Mouse (Mus musculus) gastrocnemius, adult 18-20 months (tissue): ENCODE data around the gene Cnpy1. TPM values are rescaled to one million over a fixed set of nuclear protein-coding genes. Genes with fewer than 3 reads are reported as not detected.

Experiments
- DNase-seq: peaks from one replicate; pipeline ENCODE4 v3.0.0; 2021; ENCODE audit warnings: low spot score
- long read RNA-seq, 2 experiments: library from polyadenylated mRNA; stranded (forward); transcript quantifications; one replicate each; pipeline ENCODE4 v2.0.0; 2021
- total RNA-seq, 2 experiments: library from RNA; stranded (reverse); gene quantifications; 2 replicates each; pipeline ENCODE4 v1.2.3; 2021

Cnpy1 gene
- total RNA-seq = not detected
- long read RNA-seq, experiment 1 = 0 reads
- long read RNA-seq, experiment 2 = 0 reads

DNA sequence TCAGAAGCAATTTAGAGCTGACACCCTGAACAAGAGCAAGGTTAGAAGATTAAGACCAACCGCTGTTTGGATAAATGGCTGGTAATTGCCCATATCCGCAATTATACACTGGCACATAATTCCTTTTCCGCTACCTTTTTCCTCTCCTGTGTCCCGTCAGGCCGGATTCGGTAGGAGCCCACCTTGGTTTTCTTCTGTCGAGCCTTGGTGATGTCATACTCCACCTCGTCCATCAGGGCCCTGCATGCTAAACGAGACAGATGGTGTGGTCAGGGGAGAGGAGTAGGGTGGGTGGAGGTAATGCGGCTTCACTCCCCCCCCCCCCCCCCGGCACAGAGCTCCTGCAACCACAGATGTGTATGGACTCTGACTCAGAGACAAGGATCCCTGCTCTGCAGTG lies at the start of gene Cnpy1:
Cnpy1 (minus strand) TSS at position 233 of the 400 bp plus-strand sequence.
- no peak for DNase-seq

- DNase-seq = peak; percentile 84
Measured at GRCm38 (mm10) chr5:28293990-28294389, 48.4 kb upstream of the Cnpy1 start.

GRCm38 (mm10) chr5:28292281-28292680 lies 46.7 kb upstream of the Cnpy1 start:
- no peak for DNase-seq

DNA sequence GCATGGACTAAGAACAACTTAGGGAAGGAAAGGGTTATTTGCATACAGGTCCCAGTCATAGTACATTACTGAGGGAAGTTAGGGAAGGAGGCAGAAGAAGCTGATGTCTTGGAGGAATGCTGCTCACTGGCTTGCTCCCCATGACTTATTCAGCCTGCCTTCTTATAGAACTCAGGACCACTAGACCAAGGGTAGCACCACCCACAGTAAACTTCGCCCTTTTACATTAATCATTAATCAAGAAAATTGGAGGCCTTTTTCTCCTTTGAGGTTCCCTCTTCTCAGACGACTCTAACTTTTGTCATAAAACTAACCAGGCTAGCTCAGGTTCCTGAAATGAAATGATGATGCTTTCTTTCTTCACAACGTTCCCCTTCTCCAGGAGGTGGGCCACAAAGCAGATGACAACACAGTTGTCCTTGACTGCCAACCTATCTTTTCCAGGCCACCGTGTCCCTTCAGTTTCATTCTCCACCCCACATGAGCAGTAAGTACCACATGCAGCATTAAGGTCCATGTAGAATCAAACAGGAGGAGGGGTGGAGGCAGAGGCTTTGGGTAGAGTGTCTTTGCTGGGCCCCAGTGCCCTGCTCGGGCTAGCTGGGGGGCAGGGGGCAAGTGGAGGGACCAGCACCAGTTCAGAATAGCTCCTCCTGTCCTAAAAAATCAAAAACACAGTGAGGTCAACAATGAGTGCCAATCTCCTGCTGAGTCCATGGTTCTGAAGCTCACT lies 45.7 kb upstream of the Cnpy1 start:
- no peak for DNase-seq

- no peak for DNase-seq
Measured at GRCm38 (mm10) chr5:28290630-28291029, 45.0 kb upstream of the Cnpy1 start.

- no peak for DNase-seq
Measured at GRCm38 (mm10) chr5:28289111-28289510, 43.5 kb upstream of the Cnpy1 start.

DNA sequence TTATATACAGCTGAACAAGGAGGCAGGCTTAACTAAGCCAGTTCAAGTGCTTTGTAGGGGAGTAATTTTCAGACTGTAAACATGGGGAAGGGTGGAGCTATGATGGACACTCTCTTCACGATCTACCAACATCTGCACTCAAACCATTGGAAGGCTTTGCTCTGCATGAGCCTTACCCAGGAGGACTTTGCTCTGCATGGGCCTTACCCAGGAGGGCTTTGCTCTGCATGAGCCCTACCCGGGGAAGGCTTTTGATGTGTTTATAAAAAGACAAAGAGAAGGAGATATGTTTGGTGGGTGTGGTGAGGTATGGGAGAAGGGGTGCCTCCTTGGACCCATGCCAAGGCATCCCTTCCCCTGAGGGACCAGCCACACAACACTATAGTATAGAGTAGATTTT lies 31.7 kb upstream of the Cnpy1 start:
- DNase-seq = no peak

- no peak for DNase-seq
Measured at GRCm38 (mm10) chr5:28272836-28273235, 27.2 kb upstream of the Cnpy1 start.

DNA sequence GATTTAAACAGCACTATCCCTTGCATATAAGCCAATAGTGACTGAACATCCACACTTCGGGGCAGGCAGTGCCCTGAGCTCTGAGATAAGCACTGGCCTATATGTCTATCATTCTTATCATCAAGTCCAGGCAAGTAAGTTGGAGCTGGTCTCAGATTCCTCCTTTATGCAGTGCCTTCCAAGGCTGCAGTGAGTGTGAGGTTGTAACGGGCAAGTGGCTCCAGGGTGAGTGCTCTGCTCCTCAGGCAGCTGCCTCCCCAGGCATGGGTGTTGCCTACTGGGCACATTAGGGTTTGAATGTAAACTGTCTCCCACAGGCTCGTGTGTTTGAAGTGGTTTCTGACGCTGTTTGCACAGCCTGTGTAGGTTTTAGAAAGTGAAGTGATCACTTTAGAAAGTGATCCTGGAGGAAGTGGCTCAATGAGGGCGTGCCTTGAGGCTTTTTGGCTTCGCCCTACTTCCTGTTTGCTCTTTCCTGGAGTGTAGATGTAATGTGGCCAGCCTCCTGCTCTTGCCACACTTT lies 23.9 kb upstream of the Cnpy1 start:
- DNase-seq = no peak

DNA sequence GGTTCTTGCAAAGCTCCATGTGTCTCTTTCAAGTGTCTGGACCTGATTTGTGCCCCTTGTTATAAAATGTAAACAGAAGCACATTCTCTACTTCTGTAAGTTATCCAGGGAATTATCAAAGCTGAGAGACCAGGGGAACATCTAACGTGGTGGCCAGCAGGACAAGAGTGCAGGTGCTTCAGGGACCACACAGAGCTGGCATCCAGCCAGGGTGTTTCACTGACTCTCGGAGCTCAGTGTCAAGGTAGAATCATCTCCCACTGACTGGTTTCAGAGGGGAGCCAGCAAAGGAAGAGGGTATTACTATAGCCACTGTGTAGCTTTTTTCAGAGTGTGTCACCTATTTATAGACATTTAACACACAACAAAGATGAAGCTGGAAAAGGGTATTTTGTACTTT lies 22.0 kb upstream of the Cnpy1 start:
- no peak for DNase-seq

DNA sequence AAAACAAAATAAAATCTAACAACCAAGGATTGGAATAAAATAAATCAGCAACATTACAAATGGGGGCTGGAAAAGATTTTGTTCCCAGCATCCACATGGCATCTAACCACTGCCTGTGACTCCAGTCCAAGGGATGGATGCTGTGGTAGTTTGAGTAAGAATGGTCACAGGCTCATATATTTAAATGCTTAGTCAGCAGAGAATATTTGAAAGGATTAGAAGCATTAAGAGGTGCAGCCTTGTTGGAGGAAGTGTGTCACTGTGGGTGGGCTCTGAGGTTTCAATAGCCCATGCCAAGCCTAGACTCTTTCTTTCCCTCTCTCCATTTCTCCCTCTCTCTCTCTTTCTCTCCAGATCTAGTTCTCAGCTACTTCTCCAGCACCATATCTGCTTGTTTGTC lies 20.0 kb upstream of the Cnpy1 start:
- no peak for DNase-seq

- no peak for DNase-seq
Measured at GRCm38 (mm10) chr5:28263852-28264251, 18.2 kb upstream of the Cnpy1 start.

GRCm38 (mm10) chr5:28262070-28262469 lies 16.5 kb upstream of the Cnpy1 start:
- no peak for DNase-seq

GRCm38 (mm10) chr5:28259939-28260338 lies 14.3 kb upstream of the Cnpy1 start:
- DNase-seq = no peak

GRCm38 (mm10) chr5:28259385-28259784 lies 13.8 kb upstream of the Cnpy1 start:
- no peak for DNase-seq

DNA sequence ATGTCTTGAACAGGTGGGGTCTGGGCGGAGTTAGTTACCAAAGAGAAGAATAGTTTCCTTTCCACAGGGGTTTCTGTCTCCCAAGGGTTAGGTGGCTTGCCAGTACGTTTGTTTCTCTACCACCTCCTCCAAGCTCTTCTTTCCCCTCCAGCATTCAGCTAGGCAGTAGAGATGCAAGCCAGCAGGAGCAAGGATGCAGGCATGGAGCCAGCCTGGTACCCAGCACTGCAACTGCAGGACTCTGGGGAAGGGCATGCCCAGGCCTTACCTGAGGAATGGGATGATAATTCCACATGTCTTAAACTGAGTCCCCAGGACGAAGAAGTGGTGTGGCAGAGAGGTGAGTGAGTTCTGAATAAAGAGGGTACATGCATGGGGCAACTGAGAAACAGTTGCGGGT lies 12.2 kb upstream of the Cnpy1 start:
- DNase-seq = no peak

DNA sequence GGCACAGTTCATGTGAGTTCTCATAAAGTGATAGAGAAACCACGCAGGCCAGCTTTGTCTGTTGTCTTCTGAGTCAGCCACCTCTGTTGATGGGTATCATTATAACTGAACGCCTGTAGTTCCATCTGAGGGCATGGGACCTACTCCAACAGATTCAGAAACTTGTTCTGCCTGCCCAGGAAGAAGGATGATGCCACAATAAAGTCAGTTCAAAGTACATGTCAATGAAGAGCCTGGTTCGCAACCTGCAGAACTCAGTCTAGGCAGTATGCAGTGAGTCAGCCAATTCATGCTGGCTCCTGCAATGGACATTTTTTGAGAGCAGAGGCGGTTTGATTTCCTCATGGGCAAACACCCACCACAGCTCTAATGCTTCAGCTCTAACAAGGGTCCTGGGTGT lies 7.4 kb upstream of the Cnpy1 start:
- no peak for DNase-seq

GRCm38 (mm10) chr5:28252260-28252659 lies 6.7 kb upstream of the Cnpy1 start:
- DNase-seq = no peak

DNA sequence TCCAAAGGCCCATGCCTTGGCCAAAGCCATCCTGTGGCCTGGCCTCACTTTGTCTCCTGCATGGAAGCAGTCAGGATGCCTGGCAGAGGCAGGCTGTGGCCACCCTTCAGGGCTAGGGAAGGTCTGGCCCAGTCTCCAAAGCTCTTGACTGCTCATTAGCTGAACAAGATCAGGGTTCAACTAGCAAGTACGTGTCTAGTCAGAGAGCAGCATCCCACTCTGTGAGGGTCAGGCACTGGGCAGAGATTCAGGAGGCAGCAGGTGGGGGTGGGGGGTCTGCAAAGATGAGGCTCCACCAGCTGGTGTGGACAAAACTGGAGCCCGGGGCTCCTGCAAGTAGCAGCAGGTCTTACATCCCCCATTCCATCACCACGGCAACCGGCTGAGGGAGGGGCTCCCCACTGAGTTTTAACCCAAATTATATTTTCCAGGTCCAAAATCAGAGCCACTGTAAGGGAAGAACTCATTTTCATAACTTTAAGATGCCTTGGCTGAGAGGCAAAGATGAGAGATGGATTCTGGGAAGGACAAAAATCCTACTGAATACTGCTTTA lies 5.7 kb upstream of the Cnpy1 start:
- no peak for DNase-seq

DNA sequence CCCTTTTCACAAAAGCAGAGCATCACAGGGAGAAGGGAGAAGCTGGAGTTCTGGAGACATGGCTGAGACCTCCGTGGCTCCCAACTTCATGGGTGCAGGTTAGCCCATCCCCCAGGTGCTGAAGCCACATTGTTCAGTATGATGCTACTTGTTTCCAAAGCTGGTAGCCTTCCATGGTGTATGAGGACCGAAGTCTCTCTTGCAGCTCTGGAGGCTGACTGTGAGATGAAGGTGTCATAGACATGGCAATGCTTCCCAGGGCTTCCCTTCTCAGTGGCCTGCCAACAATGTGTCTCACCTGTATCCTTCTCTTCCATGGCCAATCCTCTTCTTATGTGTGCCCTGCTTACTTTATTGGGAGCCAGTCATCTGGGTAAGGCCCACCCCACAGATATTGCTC lies 4.9 kb upstream of the Cnpy1 start:
- no peak for DNase-seq

GRCm38 (mm10) chr5:28245121-28245520 lies 485 bp downstream of the Cnpy1 start:
- DNase-seq = no peak

- DNase-seq = no peak
Measured at GRCm38 (mm10) chr5:28243501-28244177, 2.0 kb downstream of the Cnpy1 start.

- DNase-seq = no peak
Measured at GRCm38 (mm10) chr5:28241423-28241822, 4.2 kb downstream of the Cnpy1 start.
